Mouse (Mus musculus) heart, embryonic 14.5 days (tissue): ENCODE results near the gene Sptb. TPM values are rescaled to one million over a fixed set of nuclear protein-coding genes. Genes with fewer than 3 reads are reported as not detected.

Source experiments
- ATAC-seq: fragments of 200-750 bp; cut with Nextera tagmentation; 2 replicates; pipeline ENCODE4 v1.8.0; 2017; ENCODE audit warnings: low read depth, moderate TSS enrichment; ENCODE audit not compliant: insufficient number of reproducible peaks, insufficient read depth, low FRiP score
- H3K27ac ChIP-seq, 2 experiments: fragments of 200-500 bp in 1 of 2; fragments of 300-500 bp in 1 of 2; sonication (generic) in 1 of 2; replicated peaks in 1 of 2; 2 replicates each; pipeline ENCODE4 v1.5.1; 2012 to 2014; ENCODE audit warnings: low read depth in 2 of 2, low read length in 2 of 2, control low read depth in 1 of 2, mild to moderate bottlenecking in 1 of 2, mixed read lengths in 1 of 2; ENCODE audit not compliant: control insufficient read depth in 1 of 2, insufficient read depth in 1 of 2
- H3K27me3 ChIP-seq: fragments of 300-500 bp; sonication (generic); 2 replicates; pipeline ENCODE4 v1.6.1; 2014; ENCODE audit warnings: mild to moderate bottlenecking, low read length, control low read depth; ENCODE audit not compliant: control insufficient read depth, insufficient read depth
- H3K36me3 ChIP-seq: fragments of 300-500 bp; sonication (generic); 2 replicates; pipeline ENCODE4 v1.6.1; 2014; ENCODE audit warnings: mild to moderate bottlenecking, control low read depth, low read length, mixed read lengths; ENCODE audit not compliant: control insufficient read depth, insufficient read depth
- H3K4me1 ChIP-seq, 2 experiments: fragments of 200-500 bp in 1 of 2; fragments of 300-500 bp in 1 of 2; sonication (generic) in 1 of 2; 2 replicates each; pipeline ENCODE4 v1.6.1; 2012 to 2014; ENCODE audit warnings: low read length in 2 of 2, control low read depth in 1 of 2, mixed read lengths in 1 of 2; ENCODE audit not compliant: control insufficient read depth in 2 of 2, insufficient read depth in 2 of 2
- H3K4me2 ChIP-seq: fragments of 300-500 bp; sonication (generic); 2 replicates; pipeline ENCODE4 v1.6.1; 2014; ENCODE audit warnings: mild to moderate bottlenecking, low read length
- H3K4me3 ChIP-seq, 2 experiments: fragments of 200-500 bp in 1 of 2; fragments of 300-500 bp in 1 of 2; sonication (generic) in 1 of 2; 2 replicates each; pipeline ENCODE4 v1.5.1; 2012 to 2014; ENCODE audit warnings: low read length in 2 of 2, mild to moderate bottlenecking in 2 of 2, control low read depth in 1 of 2, low read depth in 1 of 2, moderate library complexity in 1 of 2; ENCODE audit not compliant: control insufficient read depth in 1 of 2, insufficient read depth in 1 of 2
- H3K9ac ChIP-seq: fragments of 300-500 bp; sonication (generic); 2 replicates; pipeline ENCODE4 v1.6.1; 2014; ENCODE audit warnings: mild to moderate bottlenecking, low read length
- H3K9me3 ChIP-seq: fragments of 300-500 bp; sonication (generic); 2 replicates; pipeline ENCODE4 v1.6.1; 2016; ENCODE audit warnings: low read length, control low read depth; ENCODE audit not compliant: control insufficient read depth
- WGBS: fragments of 180-500 bp; shearing (Covaris S2); extraction: QIAGEN DNeasy Blood & Tissue Kit; methylation state at CpG from one replicate; pipeline ENCODE4 v1.1.7; 2014; 5-methylcytosine and 5-hydroxymethylcytosine counted together
- polyA plus RNA-seq: library from polyadenylated mRNA; unstranded; fragments of >200 nt; fragmentation: Nextera tagmentation; extraction: Ambion mirVana; gene quantifications from 2 replicates; pipeline ENCODE4 v1.2.1, GENCODE M21; 2014

Gene Sptb
- polyA plus RNA-seq, 1 experiment from 2014 or later, result 7.4 TPM

DNA sequence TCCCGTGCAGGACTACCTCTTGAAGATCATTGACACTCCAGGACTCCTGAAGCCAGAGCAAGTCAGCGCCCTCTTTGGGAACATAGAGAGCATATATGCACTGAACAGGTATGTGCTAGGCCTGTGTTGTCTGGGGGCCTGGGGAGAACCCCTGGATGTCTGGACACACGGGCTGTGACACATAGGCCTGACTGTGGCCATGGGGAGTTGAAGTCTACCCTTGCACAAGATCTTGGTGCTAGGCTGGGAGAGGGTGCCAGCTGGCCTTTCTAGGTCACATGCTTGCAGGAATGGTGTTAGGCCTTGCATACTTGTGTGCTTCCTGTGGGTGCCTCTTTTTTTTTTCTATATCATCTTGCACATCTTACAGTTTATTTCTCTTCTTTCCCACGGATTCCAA is 148.2 kb downstream of the Sptb start:
- WGBS, result 85% methylated on average over 4 of the region's 4 CpGs
- peaks cover 75% of the 10 kb centered on the region for H3K36me3 ChIP-seq
- no peaks in the 10 kb centered on the region for H3K27me3 ChIP-seq
- ATAC-seq, result no peak
- H3K4me2 ChIP-seq, result no peak overlapping the region
- no peak overlapping the region for H3K4me3 ChIP-seq
- H3K9ac ChIP-seq, result no peak overlapping the region
- H3K9me3 ChIP-seq, result no peaks in the 10 kb centered on the region
- H3K27ac ChIP-seq, result no peak overlapping the region
- H3K4me1 ChIP-seq, result peaks cover 0 to 3% of the 10 kb centered on the region in 2 experiments; a peak in 3 of 4 replicates

GRCm38 (mm10) chr12:76558206-76558605 is 152.1 kb downstream of the Sptb start:
- H3K4me1 ChIP-seq, result peaks cover 24 to 42% of the 10 kb centered on the region in 2 experiments
- peaks cover 37% of the 10 kb centered on the region for H3K36me3 ChIP-seq
- no peak overlapping the region for H3K27ac ChIP-seq
- 65% methylated on average over 5 of the region's 5 CpGs for WGBS
- no peak overlapping the region for H3K9ac ChIP-seq
- H3K27me3 ChIP-seq, result no peaks in the 10 kb centered on the region
- H3K4me2 ChIP-seq, result no peak overlapping the region
- no peak for ATAC-seq
- no peaks in the 10 kb centered on the region for H3K9me3 ChIP-seq
- no peak overlapping the region for H3K4me3 ChIP-seq

- peaks cover 24% of the 10 kb centered on the region for H3K36me3 ChIP-seq
- WGBS, result 22% methylated on average over 6 of the region's 6 CpGs
- no peak for ATAC-seq
- peaks cover 33 to 56% of the 10 kb centered on the region in 2 experiments for H3K4me1 ChIP-seq
- no peak overlapping the region for H3K4me3 ChIP-seq
- peak overlapping the region; percentile 34; the same call in 1 of the 2 replicates for H3K9ac ChIP-seq
- no peaks in the 10 kb centered on the region for H3K9me3 ChIP-seq
- H3K4me2 ChIP-seq, result no peak overlapping the region
- H3K27me3 ChIP-seq, result no peaks in the 10 kb centered on the region
- peak overlapping the region in 1 of 2 experiments; percentile 35; a peak in 2 of 4 replicates for H3K27ac ChIP-seq
Observed at GRCm38 (mm10) chr12:76556745-76557389, 153.5 kb downstream of the Sptb start.

DNA sequence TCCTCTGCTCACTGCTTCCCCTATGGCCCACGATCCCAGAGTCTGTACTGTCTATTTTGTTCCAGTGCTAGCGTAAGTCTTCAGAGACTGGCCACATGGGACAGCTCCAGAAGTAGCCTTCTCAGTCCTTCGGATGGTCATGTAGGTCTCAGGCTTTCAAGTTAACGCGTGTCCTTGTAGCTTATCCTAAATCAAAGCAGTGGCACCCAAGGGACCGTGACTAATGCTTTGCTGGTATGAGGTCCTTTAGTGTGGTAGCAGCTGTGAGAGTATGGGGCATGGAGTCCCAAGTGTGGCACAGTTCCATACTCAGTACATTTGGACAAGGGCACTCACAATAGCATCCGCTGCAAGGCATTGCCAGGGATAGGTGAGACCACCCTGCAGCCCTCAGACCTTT is 154.2 kb downstream of the Sptb start:
- 77% methylated on average over 7 of the region's 7 CpGs for WGBS

DNA sequence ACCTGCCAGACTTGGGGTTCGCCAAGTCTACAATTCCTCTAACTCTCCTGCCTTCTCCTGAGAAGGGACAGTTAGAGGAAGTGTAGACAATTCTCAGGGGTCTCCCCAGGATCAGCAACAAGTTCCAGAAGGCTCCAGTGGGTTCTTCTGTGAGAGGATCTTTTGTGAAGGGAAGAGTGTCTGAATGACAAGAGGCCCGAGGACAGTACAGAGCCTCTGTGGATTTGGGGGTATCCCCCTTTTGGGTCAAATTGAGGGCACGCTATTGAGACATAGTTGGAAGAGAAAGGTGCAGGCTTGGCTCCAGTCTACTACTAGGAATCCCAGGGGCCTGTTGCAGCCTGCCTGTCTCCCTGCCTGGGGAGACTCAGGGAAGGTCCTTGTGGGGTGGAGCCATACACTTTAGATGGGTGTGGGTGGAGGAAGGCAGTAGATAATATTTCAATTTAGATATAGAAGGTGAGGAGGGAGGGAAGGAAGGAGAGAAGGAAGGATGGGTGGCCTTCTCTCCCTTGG is 155.4 kb downstream of the Sptb start:
- WGBS, result 84% methylated on average over 3 of the region's 3 CpGs
- H3K4me3 ChIP-seq, result no peak overlapping the region
- no peaks in the 10 kb centered on the region for H3K27me3 ChIP-seq
- peaks cover 41 to 72% of the 10 kb centered on the region in 2 experiments for H3K4me1 ChIP-seq
- H3K36me3 ChIP-seq, result peaks cover 10% of the 10 kb centered on the region
- no peak overlapping the region for H3K9ac ChIP-seq
- no peaks in the 10 kb centered on the region for H3K9me3 ChIP-seq
- no peak overlapping the region for H3K4me2 ChIP-seq
- ATAC-seq, result no peak
- no peak overlapping the region for H3K27ac ChIP-seq

More for the DNA sequence above, 154.2 kb downstream of the Sptb start:
- Histone ChIP-seq H3K27ac (0 out of 4 replicates have a peak overlapping the region, but pooled peaks of 1 of the 2 experiments have one; percentile 35), H3K36me3 (peaks cover 17% of the 10 kb centered on the region), H3K4me2 (no peak overlapping the region), H3K9ac (peak overlapping the region; percentile 34; the same call in 1 of the 2 replicates), H3K27me3 (no peaks in the 10 kb centered on the region), H3K4me3 (no peak overlapping the region), H3K4me1 (peaks cover 37 to 61% of the 10 kb centered on the region in 2 experiments), H3K9me3 (no peaks in the 10 kb centered on the region)
- no peak for ATAC-seq

GRCm38 (mm10) chr12:76554392-76554791 is 156.0 kb downstream of the Sptb start:
- Histone ChIP-seq H3K36me3 (0 out of 2 replicates have a peak, but pooled peaks cover 5% of the 10 kb centered on the region), H3K4me2 (no peak overlapping the region), H3K27ac (no peak overlapping the region), H3K27me3 (no peaks in the 10 kb centered on the region), H3K9me3 (no peaks in the 10 kb centered on the region), H3K9ac (no peak overlapping the region), H3K4me1 (peaks cover 46 to 77% of the 10 kb centered on the region in 2 experiments), H3K4me3 (no peak overlapping the region)
- no peak for ATAC-seq
- WGBS, result 90% methylated on average over 3 of the region's 3 CpGs

GRCm38 (mm10) chr12:76553917-76554316 is 156.4 kb downstream of the Sptb start:
- Histone ChIP-seq H3K36me3 (0 out of 2 replicates have a peak, but pooled peaks cover 5% of the 10 kb centered on the region), H3K9me3 (no peaks in the 10 kb centered on the region), H3K4me1 (peaks cover 49 to 82% of the 10 kb centered on the region in 2 experiments), H3K27ac (no peak overlapping the region), H3K27me3 (no peaks in the 10 kb centered on the region), H3K9ac (no peak overlapping the region), H3K4me3 (no peak overlapping the region), H3K4me2 (no peak overlapping the region)
- no peak for ATAC-seq
- WGBS, result 77% methylated on average over 7 of the region's 7 CpGs
